Mouse (Mus musculus): ENCODE measurements around the gene Tiam2.

GRCm38 (mm10) chr17:3490216-3490895, 164.0 kb downstream of the Tiam2 start:
- no peak for TF ChIP-seq CTCF (IDR thresholded peaks at IDR 0.05; ENCODE audit: low read depth)
- TF ChIP-seq EP300 (IDR thresholded peaks at IDR 0.05; ENCODE audit: low read depth), result no peak

All from liver, postnatal 0 days (tissue).